Mouse (Mus musculus): Measurements from ENCODE around the gene Ccr7.

GRCm38 (mm10) chr11:99126482-99127253 is 28.2 kb downstream of the Ccr7 start:
- TF ChIP-seq ZNF384 (IDR thresholded peaks at IDR 0.05; ENCODE audit: low read depth, low read length) (no peak), MAFK (IDR thresholded peaks at IDR 0.05; ENCODE audit: insufficient read depth, low read depth, low read length) (no peak), HCFC1 (IDR thresholded peaks at IDR 0.05; ENCODE audit: borderline replicate concordance, insufficient read depth, low read length) (no peak)
